Mouse (Mus musculus): Measurements from ENCODE around the gene Pef1. TPM values are rescaled to one million over a fixed set of nuclear protein-coding genes. Genes with fewer than 3 reads are reported as not detected.

Gene Pef1
- polyA plus RNA-seq, 1 experiment, result 56.9 TPM

- Histone ChIP-seq H3K27ac (ENCODE audit: insufficient read depth, low read length) (no peak overlapping the region), H3K36me3 (ENCODE audit: control insufficient read depth, insufficient read depth, low read length, poor library complexity, severe bottlenecking) (no peaks in the 10 kb centered on the region), H3K9ac (ENCODE audit: low read depth, poor library complexity, severe bottlenecking) (no peak overlapping the region), H3K9me3 (replicated peaks; ENCODE audit: control insufficient read depth, insufficient read depth, low read length, poor library complexity, severe bottlenecking) (0 out of 2 replicates have a peak, but pooled peaks cover 2% of the 10 kb centered on the region), H3K4me3 (ENCODE audit: low read depth, low read length) (no peak overlapping the region), H3K4me1 (ENCODE audit: control insufficient read depth, insufficient read depth, low read length) (peaks cover 5% of the 10 kb centered on the region), H3K27me3 (ENCODE audit: control insufficient read depth, insufficient read depth, low read length, poor library complexity, severe bottlenecking) (peaks cover 4% of the 10 kb centered on the region; the same call in 1 of the 2 replicates)
- no peak for TF ChIP-seq EP300 (IDR thresholded peaks at IDR 0.05; ENCODE audit: insufficient read depth, low read depth, low read length)
- TF ChIP-seq CTCF (IDR thresholded peaks at IDR 0.05; ENCODE audit: low read depth, low read length), result peak; percentile 64
- TF ChIP-seq POLR2A (IDR thresholded peaks at IDR 0.05; ENCODE audit: insufficient read depth, low read length), result no peak
Observed at GRCm38 (mm10) chr4:130103632-130104031, 1.3 kb downstream of the Pef1 start.

- peaks cover 4% of the 10 kb centered on the region; the same call in 1 of the 2 replicates for H3K27me3 ChIP-seq (ENCODE audit: control insufficient read depth, insufficient read depth, low read length, poor library complexity, severe bottlenecking)
- no peaks in the 10 kb centered on the region for H3K36me3 ChIP-seq (ENCODE audit: control insufficient read depth, insufficient read depth, low read length, poor library complexity, severe bottlenecking)
- no peak overlapping the region for H3K27ac ChIP-seq (ENCODE audit: insufficient read depth, low read length)
- H3K9me3 ChIP-seq (replicated peaks; ENCODE audit: control insufficient read depth, insufficient read depth, low read length, poor library complexity, severe bottlenecking), result 0 out of 2 replicates have a peak, but pooled peaks cover 2% of the 10 kb centered on the region
- H3K4me3 ChIP-seq (ENCODE audit: low read depth, low read length), result no peak overlapping the region
- peaks cover 5% of the 10 kb centered on the region for H3K4me1 ChIP-seq (ENCODE audit: control insufficient read depth, insufficient read depth, low read length)
- TF ChIP-seq EP300 (IDR thresholded peaks at IDR 0.05; ENCODE audit: insufficient read depth, low read depth, low read length) (no peak), POLR2A (IDR thresholded peaks at IDR 0.05; ENCODE audit: insufficient read depth, low read length) (no peak), CTCF (IDR thresholded peaks at IDR 0.05; ENCODE audit: low read depth, low read length) (no peak)
- no peak overlapping the region for H3K9ac ChIP-seq (ENCODE audit: low read depth, poor library complexity, severe bottlenecking)
Observed at GRCm38 (mm10) chr4:130104584-130104983, 2.2 kb downstream of the Pef1 start.

GRCm38 (mm10) chr4:130107065-130107443 lies 4.7 kb downstream of the Pef1 start:
- Histone ChIP-seq H3K27me3 (ENCODE audit: control insufficient read depth, insufficient read depth, low read length, poor library complexity, severe bottlenecking) (no peaks in the 10 kb centered on the region), H3K9ac (ENCODE audit: low read depth, poor library complexity, severe bottlenecking) (no peak overlapping the region), H3K27ac (ENCODE audit: insufficient read depth, low read length) (no peak overlapping the region), H3K9me3 (replicated peaks; ENCODE audit: control insufficient read depth, insufficient read depth, low read length, poor library complexity, severe bottlenecking) (0 out of 2 replicates have a peak, but pooled peaks cover 2% of the 10 kb centered on the region), H3K4me3 (ENCODE audit: low read depth, low read length) (peak overlapping the region; percentile 93), H3K36me3 (ENCODE audit: control insufficient read depth, insufficient read depth, low read length, poor library complexity, severe bottlenecking) (no peaks in the 10 kb centered on the region), H3K4me1 (ENCODE audit: control insufficient read depth, insufficient read depth, low read length) (peaks cover 3% of the 10 kb centered on the region)
- no peak for TF ChIP-seq POLR2A (IDR thresholded peaks at IDR 0.05; ENCODE audit: insufficient read depth, low read length)
- TF ChIP-seq EP300 (IDR thresholded peaks at IDR 0.05; ENCODE audit: insufficient read depth, low read depth, low read length), result no peak
- TF ChIP-seq CTCF (IDR thresholded peaks at IDR 0.05; ENCODE audit: low read depth, low read length), result no peak

- Histone ChIP-seq H3K27me3 (ENCODE audit: control insufficient read depth, insufficient read depth, low read length, poor library complexity, severe bottlenecking) (no peaks in the 10 kb centered on the region), H3K4me3 (ENCODE audit: low read depth, low read length) (peak overlapping the region; percentile 93), H3K9ac (ENCODE audit: low read depth, poor library complexity, severe bottlenecking) (peak overlapping the region; percentile 70), H3K36me3 (ENCODE audit: control insufficient read depth, insufficient read depth, low read length, poor library complexity, severe bottlenecking) (no peaks in the 10 kb centered on the region), H3K27ac (ENCODE audit: insufficient read depth, low read length) (peak overlapping the region; percentile 49), H3K4me1 (ENCODE audit: control insufficient read depth, insufficient read depth, low read length) (peaks cover 3% of the 10 kb centered on the region), H3K9me3 (replicated peaks; ENCODE audit: control insufficient read depth, insufficient read depth, low read length, poor library complexity, severe bottlenecking) (0 out of 2 replicates have a peak, but pooled peaks cover 2% of the 10 kb centered on the region)
- TF ChIP-seq EP300 (IDR thresholded peaks at IDR 0.05; ENCODE audit: insufficient read depth, low read depth, low read length), result no peak
- TF ChIP-seq CTCF (IDR thresholded peaks at IDR 0.05; ENCODE audit: low read depth, low read length), result no peak
- TF ChIP-seq POLR2A (IDR thresholded peaks at IDR 0.05; ENCODE audit: insufficient read depth, low read length), result no peak
Observed at GRCm38 (mm10) chr4:130107444-130108131, 5.2 kb downstream of the Pef1 start.

- no peaks in the 10 kb centered on the region for H3K27me3 ChIP-seq (ENCODE audit: control insufficient read depth, insufficient read depth, low read length, poor library complexity, severe bottlenecking)
- no peaks in the 10 kb centered on the region for H3K36me3 ChIP-seq (ENCODE audit: control insufficient read depth, insufficient read depth, low read length, poor library complexity, severe bottlenecking)
- H3K4me1 ChIP-seq (ENCODE audit: control insufficient read depth, insufficient read depth, low read length), result no peaks in the 10 kb centered on the region
- H3K9me3 ChIP-seq (replicated peaks; ENCODE audit: control insufficient read depth, insufficient read depth, low read length, poor library complexity, severe bottlenecking), result no peaks in the 10 kb centered on the region
- no peak overlapping the region for H3K9ac ChIP-seq (ENCODE audit: low read depth, poor library complexity, severe bottlenecking)
- no peak overlapping the region for H3K4me3 ChIP-seq (ENCODE audit: low read depth, low read length)
- no peak overlapping the region for H3K27ac ChIP-seq (ENCODE audit: insufficient read depth, low read length)
- no peak for TF ChIP-seq EP300 (IDR thresholded peaks at IDR 0.05; ENCODE audit: insufficient read depth, low read depth, low read length)
Observed at GRCm38 (mm10) chr4:130108929-130109328, 6.6 kb downstream of the Pef1 start.

GRCm38 (mm10) chr4:130109666-130110065 lies 7.3 kb downstream of the Pef1 start:
- Histone ChIP-seq H3K9ac (ENCODE audit: low read depth, poor library complexity, severe bottlenecking) (no peak overlapping the region), H3K4me3 (ENCODE audit: low read depth, low read length) (no peak overlapping the region), H3K4me1 (ENCODE audit: control insufficient read depth, insufficient read depth, low read length) (no peaks in the 10 kb centered on the region), H3K27me3 (ENCODE audit: control insufficient read depth, insufficient read depth, low read length, poor library complexity, severe bottlenecking) (no peaks in the 10 kb centered on the region), H3K27ac (ENCODE audit: insufficient read depth, low read length) (no peak overlapping the region), H3K9me3 (replicated peaks; ENCODE audit: control insufficient read depth, insufficient read depth, low read length, poor library complexity, severe bottlenecking) (no peaks in the 10 kb centered on the region), H3K36me3 (ENCODE audit: control insufficient read depth, insufficient read depth, low read length, poor library complexity, severe bottlenecking) (no peaks in the 10 kb centered on the region)
- TF ChIP-seq EP300 (IDR thresholded peaks at IDR 0.05; ENCODE audit: insufficient read depth, low read depth, low read length) (no peak), POLR2A (IDR thresholded peaks at IDR 0.05; ENCODE audit: insufficient read depth, low read length) (no peak), CTCF (IDR thresholded peaks at IDR 0.05; ENCODE audit: low read depth, low read length) (no peak)

All from ES-Bruce4 (cell line).